Mouse (Mus musculus) C2C12 (cell line): ENCODE data around the gene Fam19a5. TPM values are rescaled to one million over a fixed set of nuclear protein-coding genes. Genes with fewer than 3 reads are reported as not detected.

Experiments used
- H3K27me3 ChIP-seq: one replicate; pipeline ENCODE4 v1.6.1; 2011; ENCODE audit not compliant: control insufficient read depth, insufficient read depth, insufficient read length
- H3K36me3 ChIP-seq: one replicate; pipeline ENCODE4 v1.6.1; 2011; ENCODE audit not compliant: control insufficient read depth, insufficient read depth
- H3K4me3 ChIP-seq: one replicate; pipeline ENCODE4 v1.5.1; 2011; ENCODE audit warnings: mild to moderate bottlenecking, control low read depth; ENCODE audit not compliant: poor library complexity, insufficient read depth, severe bottlenecking
- H3K79me2 ChIP-seq: one replicate; pipeline ENCODE4 v1.6.1; 2011; ENCODE audit not compliant: control insufficient read depth, insufficient read depth
- H3K79me3 ChIP-seq: one replicate; pipeline ENCODE4 v1.6.1; 2011; ENCODE audit warnings: low read depth, control low read depth
- H3ac ChIP-seq: one replicate; pipeline ENCODE3; 2011; ENCODE audit warnings: low read depth; ENCODE audit not compliant: control insufficient read depth, insufficient read length
- CEBPB ChIP-seq: IDR thresholded peaks from one replicate; pipeline ENCODE4 v1.6.1; 2011; ENCODE audit warnings: low read depth, mild to moderate bottlenecking, control low read depth, moderate library complexity
- CTCF ChIP-seq: IDR thresholded peaks from one replicate; pipeline ENCODE4 v1.5.1; 2011; ENCODE audit not compliant: control insufficient read depth, insufficient read depth, insufficient read length
- FOSL1 ChIP-seq: IDR thresholded peaks from one replicate; pipeline ENCODE4 v1.8.0; 2011; ENCODE audit warnings: mild to moderate bottlenecking, low read length; ENCODE audit not compliant: poor library complexity, insufficient read depth, severe bottlenecking
- MAX ChIP-seq: IDR thresholded peaks from one replicate; pipeline ENCODE4 v1.6.1; 2011; ENCODE audit warnings: mild to moderate bottlenecking, control low read depth
- MYOD1 ChIP-seq: IDR thresholded peaks from one replicate; pipeline ENCODE4 v1.6.1; 2011; ENCODE audit warnings: low read depth; ENCODE audit not compliant: control insufficient read depth, insufficient read length
- MYOG ChIP-seq: IDR thresholded peaks from one replicate; pipeline ENCODE4 v1.6.1; 2011; ENCODE audit not compliant: control insufficient read depth, insufficient read length; ENCODE audit errors: extremely low read depth
- USF1 ChIP-seq: IDR thresholded peaks from one replicate; pipeline ENCODE4 v1.6.1; 2011; ENCODE audit warnings: low read depth, mild to moderate bottlenecking, control low read depth, moderate library complexity
- microRNA-seq: library from miRNA; unstranded; fragments of <30 nt; microRNA quantifications from one replicate; pipeline ENCODE4, GENCODE M21; 2019; ENCODE audit warnings: borderline microRNAs expressed
- polyA plus RNA-seq: library from polyadenylated mRNA; unstranded; fragments of >200 nt; fragmentation: generic; extraction: Trizol; gene quantifications from one replicate; pipeline ENCODE4 v1.2.1, GENCODE M21; 2012; ENCODE audit warnings: missing spikeins

The Fam19a5 gene
- polyA plus RNA-seq, 1 experiment, result 50.0 TPM

- H3K4me3 ChIP-seq, result no peak overlapping the region
- no peaks in the 10 kb centered on the region for H3K79me3 ChIP-seq
- no peaks in the 10 kb centered on the region for H3K27me3 ChIP-seq
- H3ac ChIP-seq, result no peak overlapping the region
- H3K79me2 ChIP-seq, result no peaks in the 10 kb centered on the region
- no peaks in the 10 kb centered on the region for H3K36me3 ChIP-seq
- TF ChIP-seq FOSL1, result no peak
- no peak for TF ChIP-seq MYOD1
- TF ChIP-seq USF1, result no peak
- TF ChIP-seq CEBPB, result no peak
- TF ChIP-seq MAX, result no peak
- TF ChIP-seq MYOG, result no peak
- TF ChIP-seq CTCF, result no peak
These were observed 221.8 kb downstream of the Fam19a5 start for GRCm38 (mm10) chr15:87765876-87766275.

DNA sequence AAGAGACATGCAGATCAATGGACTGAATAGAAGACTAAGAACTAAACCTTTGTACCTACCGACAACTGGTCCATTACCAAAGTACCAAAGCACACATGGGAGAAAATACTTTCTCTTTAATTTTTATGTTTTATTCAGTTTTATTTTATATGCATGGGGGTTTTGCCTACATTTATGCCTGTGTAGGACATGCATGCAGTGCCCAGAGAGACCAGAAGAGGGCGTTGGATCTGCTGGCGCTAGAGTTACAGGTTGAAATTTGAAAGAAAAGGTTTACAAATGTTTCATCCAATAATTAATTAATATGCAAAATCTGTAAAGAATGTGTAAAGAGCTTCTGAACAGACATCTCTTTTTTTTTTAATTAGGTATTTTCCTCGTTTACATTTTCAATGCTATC, 229.9 kb downstream of the Fam19a5 start:
- Histone ChIP-seq H3ac (no peak overlapping the region), H3K4me3 (no peak overlapping the region), H3K27me3 (no peaks in the 10 kb centered on the region), H3K36me3 (no peaks in the 10 kb centered on the region), H3K79me2 (no peaks in the 10 kb centered on the region), H3K79me3 (no peaks in the 10 kb centered on the region)
- TF ChIP-seq CTCF (no peak), USF1 (no peak), MAX (no peak), MYOD1 (no peak), MYOG (no peak), FOSL1 (no peak), CEBPB (no peak)

DNA sequence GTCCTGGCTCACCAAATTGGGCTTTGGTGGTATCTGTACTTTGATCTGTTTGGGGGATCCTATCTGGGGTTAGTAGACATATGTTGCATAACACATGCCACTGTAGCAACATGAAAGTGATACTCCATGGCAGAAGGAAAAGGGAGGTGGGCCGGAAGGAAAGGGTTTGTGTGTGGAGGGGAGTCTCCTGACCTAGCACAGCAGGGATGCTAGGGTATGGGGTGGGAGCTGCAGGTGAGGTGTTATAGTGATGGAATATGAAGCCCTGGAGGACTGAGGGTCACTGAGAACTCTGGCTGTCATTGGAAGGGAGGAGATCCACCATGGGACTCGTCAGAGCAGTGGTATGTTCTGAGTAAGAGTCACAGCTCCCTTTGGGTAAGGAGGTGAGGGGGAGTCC, 239.2 kb downstream of the Fam19a5 start:
- Histone ChIP-seq H3K79me3 (no peaks in the 10 kb centered on the region), H3K79me2 (no peaks in the 10 kb centered on the region), H3K27me3 (no peaks in the 10 kb centered on the region), H3K36me3 (no peaks in the 10 kb centered on the region), H3ac (no peak overlapping the region), H3K4me3 (no peak overlapping the region)
- TF ChIP-seq MYOD1, result no peak
- no peak for TF ChIP-seq USF1
- no peak for TF ChIP-seq FOSL1
- TF ChIP-seq MYOG, result no peak
- TF ChIP-seq CEBPB, result no peak
- no peak for TF ChIP-seq CTCF
- no peak for TF ChIP-seq MAX

DNA sequence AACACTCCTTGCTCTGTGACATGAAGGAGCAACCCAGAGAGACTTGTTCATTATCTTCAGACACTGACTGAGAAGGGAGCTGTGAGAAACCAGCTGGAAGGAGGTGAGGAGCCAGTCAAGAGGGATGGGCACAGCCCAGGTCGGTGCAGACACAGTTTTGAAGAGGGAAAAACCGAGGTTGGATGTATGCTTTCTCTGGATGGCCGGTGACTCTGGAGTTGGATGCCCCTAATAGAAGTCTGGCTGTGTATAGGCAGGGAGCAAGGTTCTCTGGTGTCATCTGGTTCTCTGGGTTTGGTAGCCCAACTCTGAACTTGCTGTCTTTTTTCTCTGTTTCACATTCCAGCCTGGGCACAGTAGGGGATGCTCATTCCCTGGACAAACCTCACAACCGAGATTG, 245.6 kb downstream of the Fam19a5 start:
- Histone ChIP-seq H3K4me3 (no peak overlapping the region), H3K27me3 (no peaks in the 10 kb centered on the region)
- TF ChIP-seq MYOG (no peak), CTCF (no peak), CEBPB (no peak), FOSL1 (no peak), MAX (no peak), MYOD1 (no peak), USF1 (no peak)

GRCm38 (mm10) chr15:87793661-87794060, 249.6 kb downstream of the Fam19a5 start:
- Histone ChIP-seq H3K79me2 (no peaks in the 10 kb centered on the region), H3K4me3 (no peak overlapping the region), H3K27me3 (no peaks in the 10 kb centered on the region), H3K79me3 (no peaks in the 10 kb centered on the region), H3ac (no peak overlapping the region), H3K36me3 (no peaks in the 10 kb centered on the region)
- TF ChIP-seq MAX (no peak), FOSL1 (no peak), CTCF (no peak), USF1 (no peak), MYOG (no peak), MYOD1 (no peak), CEBPB (no peak)

More for the DNA sequence above, 245.6 kb downstream of the Fam19a5 start:
- H3K79me3 ChIP-seq, result no peaks in the 10 kb centered on the region
- H3K36me3 ChIP-seq, result no peaks in the 10 kb centered on the region
- no peaks in the 10 kb centered on the region for H3K79me2 ChIP-seq
- H3ac ChIP-seq, result no peak overlapping the region

DNA sequence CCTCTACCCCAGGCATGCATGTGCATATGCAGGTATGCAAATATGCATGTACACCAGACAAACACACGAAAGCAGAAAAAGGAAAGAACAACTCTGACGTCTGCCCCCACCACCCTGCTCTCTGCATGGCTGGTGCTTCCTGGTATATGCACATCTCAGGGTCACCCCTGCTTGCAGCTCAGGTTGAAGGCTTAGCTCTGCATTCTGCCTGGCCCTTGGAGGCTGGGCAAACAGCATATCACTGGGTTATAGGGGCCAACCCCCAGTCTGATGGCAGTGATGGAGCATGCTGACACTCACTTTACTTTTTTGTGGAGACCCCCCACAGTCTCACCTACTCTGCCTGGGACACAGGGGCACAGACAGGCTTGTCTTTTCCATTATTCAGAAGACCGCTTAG, 252.5 kb downstream of the Fam19a5 start:
- Histone ChIP-seq H3K27me3 (no peaks in the 10 kb centered on the region), H3K79me3 (no peaks in the 10 kb centered on the region), H3K79me2 (no peaks in the 10 kb centered on the region), H3K4me3 (no peak overlapping the region), H3K36me3 (no peaks in the 10 kb centered on the region), H3ac (no peak overlapping the region)
- TF ChIP-seq MAX (no peak), MYOG (no peak), USF1 (no peak), MYOD1 (no peak), FOSL1 (no peak), CTCF (no peak), CEBPB (no peak)

Small RNAs within 50 kb of the gene (microRNA-seq; reads per million reads assigned to microRNA genes)
- gene Mir6393, result not detected
